Mouse (Mus musculus) spleen, adult 2 months (tissue): ENCODE measurements at regions not wholly inside any gene's neighbourhood (a gene's known extent, or its start where the extent isn't known, plus 50 kb on each side); places are given as distances from the start of the nearest gene placed in this dataset.

Experiments used
- CTCF ChIP-seq: fragments of 200-500 bp; IDR thresholded peaks from 2 replicates; pipeline ENCODE4 v1.5.1; 2011; ENCODE audit warnings: mild to moderate bottlenecking, inconsistent platforms; ENCODE audit not compliant: insufficient read depth, insufficient read length, insufficient replicate concordance; ENCODE audit errors: extremely low read depth
- POLR2A ChIP-seq: fragments of 200-500 bp; IDR thresholded peaks from 2 replicates; pipeline ENCODE4 v1.6.1; 2011; ENCODE audit warnings: low read depth, low read length, inconsistent platforms

- TF ChIP-seq POLR2A (no peak), CTCF (no peak)
Observed at GRCm38 (mm10) chr6:143367804-143368203, 200.8 kb downstream of the Etnk1 start.
